Mouse (Mus musculus): Measurements from ENCODE around the gene Olfr994.

Olfr994 gene

DNA sequence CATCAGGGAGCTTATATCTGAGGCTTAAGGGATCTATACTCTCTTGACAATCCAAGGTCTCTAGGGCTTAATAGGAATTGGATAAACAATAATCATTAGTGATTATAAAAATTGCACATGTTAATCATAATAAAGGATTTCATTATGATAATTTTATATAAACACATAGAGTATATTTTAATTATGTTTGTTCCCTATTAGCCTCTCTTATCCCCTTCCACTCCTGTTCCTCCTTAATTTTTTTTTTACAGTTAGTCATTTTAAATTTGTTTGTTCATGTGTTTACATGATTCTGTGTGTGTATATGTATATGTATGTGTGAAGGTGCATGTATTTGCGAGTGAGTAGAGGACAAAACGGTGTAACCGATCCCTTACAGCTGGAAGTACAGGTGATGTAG, at the start of gene Olfr994:
TSS of gene Olfr994 (minus strand) at position 101 of the 400 bp plus-strand sequence.
- no peak for DNase-seq (ENCODE audit: low read depth, low spot score)

DNA sequence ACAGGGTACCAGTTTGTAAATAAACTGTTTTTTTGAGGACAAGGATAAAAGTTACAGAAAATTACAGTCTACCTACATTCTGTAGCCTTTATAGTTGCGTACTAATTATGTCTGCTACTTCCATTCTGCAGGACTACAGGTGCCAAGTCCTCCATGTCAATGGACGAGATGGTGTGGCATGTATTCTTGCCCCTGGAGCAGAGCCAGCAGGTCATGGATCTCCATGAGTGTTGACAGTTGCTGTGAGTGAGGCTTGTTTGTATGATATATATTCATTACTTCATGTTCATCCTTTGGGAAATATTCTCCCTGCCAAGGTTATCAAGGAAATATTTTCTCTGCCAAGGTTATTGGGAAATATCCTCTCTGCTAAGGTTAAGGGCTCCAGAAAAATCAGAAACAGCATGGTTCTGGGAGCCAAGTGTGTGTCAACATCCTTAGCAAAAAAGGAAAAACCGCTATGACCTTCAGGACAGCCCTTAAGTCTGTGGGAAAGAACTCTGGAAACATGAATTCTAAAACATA, 30.6 kb upstream of the Olfr994 start:
- no peak for DNase-seq (ENCODE audit: low read depth, low spot score)

DNA sequence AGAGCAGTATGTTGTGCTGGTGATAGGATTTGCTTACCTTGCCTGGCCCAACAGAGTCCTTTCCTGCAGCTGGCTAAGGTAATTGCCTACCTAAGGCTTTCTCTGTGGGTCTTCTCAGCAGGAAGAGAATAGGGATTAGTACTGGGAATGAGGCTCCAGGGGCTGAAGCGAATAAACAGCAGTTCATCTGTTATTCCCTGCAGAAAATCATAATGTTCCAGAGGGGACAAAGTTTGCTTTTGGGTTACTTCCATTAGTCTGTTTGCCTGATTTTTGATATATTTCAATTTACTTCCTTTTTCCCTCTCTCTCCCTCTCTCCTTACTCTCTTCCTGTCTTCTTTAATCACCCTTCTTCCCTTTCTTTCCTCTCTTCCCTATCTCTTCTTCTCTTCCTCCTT, 7.3 kb upstream of the Olfr994 start, which contains the start of gene Olfr995:
TSS of gene Olfr995 (minus strand) at position 101 of the 400 bp plus-strand sequence.
- no peak for DNase-seq (ENCODE audit: low read depth, low spot score)

DNA sequence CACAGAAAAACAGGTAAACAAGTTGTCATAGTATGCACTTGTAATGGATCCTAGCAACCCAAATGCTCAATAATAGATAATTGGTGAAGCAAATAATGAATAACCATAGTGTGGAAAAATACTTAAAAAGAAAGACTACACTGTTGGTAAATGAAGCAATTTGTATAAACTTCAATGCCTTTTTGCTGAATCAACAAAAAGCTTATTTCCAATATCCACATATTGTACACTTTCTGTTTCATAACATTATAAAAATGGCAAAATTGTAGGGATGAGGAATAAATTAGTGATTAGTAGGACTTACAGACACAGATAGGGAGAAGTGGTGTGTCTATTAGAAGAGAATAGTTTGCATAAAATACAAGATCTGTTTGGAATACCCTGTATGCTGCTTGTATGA, 6.3 kb upstream of the Olfr994 start:
- no peak for DNase-seq (ENCODE audit: low read depth, low spot score)

DNA sequence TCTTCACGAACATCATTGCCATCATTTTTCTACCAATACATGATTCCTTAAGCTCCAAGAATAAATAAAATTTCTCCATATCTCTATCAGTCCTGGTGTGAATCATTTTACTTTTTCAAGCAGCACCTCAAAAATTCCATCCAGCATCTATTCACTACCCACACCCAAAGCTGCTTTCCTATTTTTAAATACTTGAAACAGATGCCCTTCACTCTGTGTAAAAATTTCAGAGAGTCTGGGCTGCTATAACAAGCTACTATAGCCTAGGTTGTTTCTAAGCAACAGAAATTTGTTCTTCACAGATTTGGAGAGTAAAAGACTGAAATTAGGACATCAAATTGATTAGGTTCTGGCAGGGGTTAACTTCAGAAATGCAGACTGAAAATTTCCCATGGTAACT, 10.4 kb downstream of the Olfr994 start:
- no peak for DNase-seq (ENCODE audit: low read depth, low spot score)

DNA sequence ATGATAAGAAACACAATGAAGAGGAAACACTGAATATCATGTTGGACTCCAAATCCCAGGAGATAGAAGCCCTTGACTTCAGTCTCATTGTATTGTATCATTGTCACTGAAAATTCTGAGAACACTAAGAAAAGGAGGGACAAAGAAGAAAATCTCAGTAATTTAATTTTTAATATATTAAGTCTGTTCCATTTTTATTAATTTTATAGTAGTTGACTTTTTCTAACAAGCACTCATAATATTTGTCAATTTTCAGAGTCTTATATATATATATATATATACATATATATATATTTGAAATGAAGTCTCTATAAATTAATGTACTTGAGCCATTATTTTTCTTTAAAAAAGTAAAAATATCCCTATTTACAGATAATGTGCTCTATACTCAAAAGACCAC, 21.5 kb downstream of the Olfr994 start, which contains the start of gene Olfr993:
TSS of gene Olfr993 (minus strand) at position 101 of the 400 bp plus-strand sequence.
- DNase-seq (ENCODE audit: low read depth, low spot score), result no peak

DNA sequence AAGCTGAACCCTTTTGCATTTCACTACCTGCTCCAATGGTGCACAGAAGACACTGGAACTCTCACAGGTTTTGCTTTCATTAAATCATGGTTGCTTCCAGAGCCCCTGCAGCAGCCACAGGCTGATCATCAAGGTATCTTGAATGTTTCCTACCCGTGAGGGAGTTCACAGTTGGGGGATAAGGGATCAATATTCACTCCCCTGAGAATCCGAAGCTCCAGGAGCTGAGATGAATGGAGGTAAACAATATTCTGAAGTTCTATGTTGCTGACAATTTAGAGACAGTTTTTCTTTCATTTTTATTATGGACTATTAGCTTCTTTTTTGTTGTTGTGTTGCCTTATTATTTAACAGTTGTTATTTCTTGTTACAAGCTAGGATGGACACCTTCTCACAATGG, 26.9 kb downstream of the Olfr994 start, which contains the start of gene Olfr992:
TSS of gene Olfr992 (minus strand) at position 101 of the 400 bp plus-strand sequence.
- no peak for DNase-seq (ENCODE audit: low read depth, low spot score)

Measured in ES-CJ7 (cell line).